Mouse (Mus musculus): ENCODE results near the gene Phldb1. TPM values are rescaled to one million over a fixed set of nuclear protein-coding genes. Genes with fewer than 3 reads are reported as not detected.

Phldb1 gene
- polyA plus RNA-seq, 1 experiment from 2014 or later, result 24.4 TPM

GRCm38 (mm10) chr9:44745371-44745770, 10.4 kb upstream of the Phldb1 start:
- Histone ChIP-seq H3K36me3 (peaks cover 94% of the 10 kb centered on the region), H3K4me2 (no peak overlapping the region)
- WGBS, result 89% methylated on average over 7 of the region's 7 CpGs

GRCm38 (mm10) chr9:44740663-44741192, 5.7 kb upstream of the Phldb1 start:
- no peak overlapping the region for H3K4me2 ChIP-seq
- ATAC-seq (ENCODE audit: extremely low read depth, insufficient number of reproducible peaks, low FRiP score, low TSS enrichment), result no peak
- 71% methylated on average over 1 of the region's 1 CpGs for WGBS
- no peak overlapping the region for H3K4me3 ChIP-seq
- no peaks in the 10 kb centered on the region for H3K9me3 ChIP-seq
- H3K27me3 ChIP-seq (replicated peaks), result peaks cover 4% of the 10 kb centered on the region; the same call in 1 of the 2 replicates
- H3K9ac ChIP-seq, result no peak overlapping the region
- peaks cover 9% of the 10 kb centered on the region for H3K4me1 ChIP-seq
- no peak overlapping the region for H3K27ac ChIP-seq (replicated peaks)
- H3K36me3 ChIP-seq, result peaks cover 48% of the 10 kb centered on the region

More at GRCm38 (mm10) chr9:44745371-44745770, 10.4 kb upstream of the Phldb1 start:
- H3K27me3 ChIP-seq (replicated peaks), result no peaks in the 10 kb centered on the region
- ATAC-seq (ENCODE audit: extremely low read depth, insufficient number of reproducible peaks, low FRiP score, low TSS enrichment), result no peak
- H3K4me3 ChIP-seq, result no peak overlapping the region
- H3K27ac ChIP-seq (replicated peaks), result no peak overlapping the region
- no peak overlapping the region for H3K9ac ChIP-seq
- no peaks in the 10 kb centered on the region for H3K9me3 ChIP-seq
- no peaks in the 10 kb centered on the region for H3K4me1 ChIP-seq

- H3K9me3 ChIP-seq, result no peaks in the 10 kb centered on the region
- WGBS, result 23% methylated on average over 8 of the region's 8 CpGs
- H3K4me2 ChIP-seq, result peak overlapping the region; percentile 16; the same call in 1 of the 2 replicates
- H3K4me3 ChIP-seq, result no peak overlapping the region
- ATAC-seq (ENCODE audit: extremely low read depth, insufficient number of reproducible peaks, low FRiP score, low TSS enrichment), result no peak
- H3K9ac ChIP-seq, result no peak overlapping the region
- H3K27me3 ChIP-seq (replicated peaks), result peaks cover 4% of the 10 kb centered on the region
- peaks cover 14% of the 10 kb centered on the region for H3K36me3 ChIP-seq
- peak overlapping the region; percentile 64 for H3K27ac ChIP-seq (replicated peaks)
- H3K4me1 ChIP-seq, result peaks cover 38% of the 10 kb centered on the region
Observed at GRCm38 (mm10) chr9:44737240-44737949, 2.4 kb upstream of the Phldb1 start.

DNA sequence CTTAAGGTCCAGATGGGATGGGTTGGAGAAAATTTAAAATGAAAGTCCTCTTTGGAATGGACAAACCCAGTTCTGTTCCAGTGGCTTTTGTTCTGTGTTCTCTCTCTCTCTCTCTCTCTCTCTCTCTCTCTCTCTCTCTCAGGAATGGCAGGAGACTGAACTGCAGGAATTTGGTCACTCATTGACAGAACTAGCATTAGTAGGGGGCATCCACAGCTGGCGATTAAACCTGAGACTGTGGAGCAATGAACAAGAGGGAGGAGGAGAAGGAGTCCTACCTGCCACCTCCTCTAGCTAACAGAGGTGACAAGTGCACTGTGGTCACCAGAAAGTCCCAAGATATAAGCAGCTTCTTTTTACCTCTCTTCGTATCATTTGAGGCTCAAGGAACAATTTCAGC, 1.3 kb upstream of the Phldb1 start:
- H3K4me3 ChIP-seq, result no peak overlapping the region
- H3K4me1 ChIP-seq, result peaks cover 42% of the 10 kb centered on the region
- H3K27ac ChIP-seq (replicated peaks), result no peak overlapping the region
- no peak overlapping the region for H3K9ac ChIP-seq
- no peaks in the 10 kb centered on the region for H3K9me3 ChIP-seq
- H3K36me3 ChIP-seq, result peaks cover 6% of the 10 kb centered on the region
- no peak overlapping the region for H3K4me2 ChIP-seq
- no peak for ATAC-seq (ENCODE audit: extremely low read depth, insufficient number of reproducible peaks, low FRiP score, low TSS enrichment)
- H3K27me3 ChIP-seq (replicated peaks), result peaks cover 4% of the 10 kb centered on the region
- 63% methylated on average over 2 of the region's 2 CpGs for WGBS

DNA sequence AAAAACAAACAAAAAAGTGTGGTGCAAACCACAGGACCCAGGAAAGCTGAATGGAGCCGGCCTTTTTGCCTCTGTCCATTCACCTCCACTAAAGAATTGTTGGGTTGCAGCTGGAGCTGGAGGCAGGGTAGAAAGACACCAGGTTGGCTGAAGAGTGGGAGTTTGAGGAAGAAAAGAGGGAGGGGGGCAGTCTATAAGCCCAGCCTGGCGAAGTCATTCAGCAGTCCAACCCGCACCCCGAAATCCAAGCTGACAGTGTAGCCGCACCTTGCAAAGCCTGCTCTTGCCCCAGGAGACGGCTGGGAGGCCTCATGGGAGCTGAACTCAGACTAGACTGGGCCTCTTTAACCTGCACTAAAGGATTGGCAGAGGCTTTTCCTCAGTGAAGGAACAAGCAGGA, 888 bp upstream of the Phldb1 start:
- no peak overlapping the region for H3K4me2 ChIP-seq
- peaks cover 4% of the 10 kb centered on the region for H3K27me3 ChIP-seq (replicated peaks)
- ATAC-seq (ENCODE audit: extremely low read depth, insufficient number of reproducible peaks, low FRiP score, low TSS enrichment), result no peak
- no peaks in the 10 kb centered on the region for H3K9me3 ChIP-seq
- H3K27ac ChIP-seq (replicated peaks), result no peak overlapping the region
- H3K36me3 ChIP-seq, result peaks cover 2% of the 10 kb centered on the region; the same call in 1 of the 2 replicates
- H3K4me3 ChIP-seq, result no peak overlapping the region
- H3K9ac ChIP-seq, result no peak overlapping the region
- WGBS, result 76% methylated on average over 6 of the region's 6 CpGs
- H3K4me1 ChIP-seq, result peaks cover 42% of the 10 kb centered on the region

GRCm38 (mm10) chr9:44733671-44734523, 1.1 kb downstream of the Phldb1 start:
- peak overlapping the region; percentile 77 for H3K27ac ChIP-seq (replicated peaks)
- no peaks in the 10 kb centered on the region for H3K9me3 ChIP-seq
- peaks cover 4% of the 10 kb centered on the region for H3K27me3 ChIP-seq (replicated peaks)
- peaks cover 42% of the 10 kb centered on the region for H3K4me1 ChIP-seq
- peak overlapping the region; percentile 73 for H3K4me3 ChIP-seq
- 1% methylated on average over 79 of the region's 79 CpGs for WGBS
- no peaks in the 10 kb centered on the region for H3K36me3 ChIP-seq
- peak overlapping the region; percentile 99 for H3K4me2 ChIP-seq
- peak overlapping the region; percentile 85 for H3K9ac ChIP-seq
- no peak for ATAC-seq (ENCODE audit: extremely low read depth, insufficient number of reproducible peaks, low FRiP score, low TSS enrichment)

DNA sequence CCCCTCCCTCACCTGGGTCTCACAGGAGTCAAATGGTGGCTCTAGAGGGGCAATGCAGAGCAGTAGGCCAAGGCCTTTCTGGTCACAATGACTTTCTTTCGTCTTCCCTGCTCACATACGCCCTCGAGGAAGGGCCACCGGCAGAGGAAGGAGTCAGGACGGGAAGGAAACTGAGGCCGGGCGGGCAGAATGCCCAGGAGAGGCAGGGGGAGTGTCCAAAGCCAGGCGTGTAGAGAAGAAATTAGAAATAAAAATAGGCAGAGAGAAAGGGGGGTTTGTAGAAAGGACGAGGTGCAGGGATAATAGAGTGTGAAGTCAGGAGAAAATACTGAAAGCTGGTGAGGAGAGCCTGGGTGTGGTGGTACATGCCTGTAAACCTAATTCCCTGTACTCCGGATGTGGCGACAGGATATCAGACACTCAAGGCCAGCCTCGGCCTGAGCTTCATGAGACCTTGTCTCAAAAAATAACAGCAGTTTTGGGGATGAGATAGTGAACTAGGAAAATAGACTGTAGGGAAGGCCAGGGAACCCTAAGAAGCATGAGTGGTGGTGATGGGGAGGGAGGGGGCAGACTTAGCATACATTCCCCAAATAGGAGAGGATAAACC, 2.0 kb downstream of the Phldb1 start:
- Histone ChIP-seq H3K27ac (replicated peaks) (peak overlapping the region; percentile 77), H3K9me3 (no peaks in the 10 kb centered on the region), H3K36me3 (no peaks in the 10 kb centered on the region), H3K9ac (peak overlapping the region; percentile 85), H3K27me3 (replicated peaks) (peaks cover 4% of the 10 kb centered on the region), H3K4me3 (peak overlapping the region; percentile 73), H3K4me2 (peak overlapping the region; percentile 99), H3K4me1 (peaks cover 42% of the 10 kb centered on the region)
- ATAC-seq (ENCODE audit: extremely low read depth, insufficient number of reproducible peaks, low FRiP score, low TSS enrichment), result no peak
- WGBS, result 45% methylated on average over 12 of the region's 12 CpGs

DNA sequence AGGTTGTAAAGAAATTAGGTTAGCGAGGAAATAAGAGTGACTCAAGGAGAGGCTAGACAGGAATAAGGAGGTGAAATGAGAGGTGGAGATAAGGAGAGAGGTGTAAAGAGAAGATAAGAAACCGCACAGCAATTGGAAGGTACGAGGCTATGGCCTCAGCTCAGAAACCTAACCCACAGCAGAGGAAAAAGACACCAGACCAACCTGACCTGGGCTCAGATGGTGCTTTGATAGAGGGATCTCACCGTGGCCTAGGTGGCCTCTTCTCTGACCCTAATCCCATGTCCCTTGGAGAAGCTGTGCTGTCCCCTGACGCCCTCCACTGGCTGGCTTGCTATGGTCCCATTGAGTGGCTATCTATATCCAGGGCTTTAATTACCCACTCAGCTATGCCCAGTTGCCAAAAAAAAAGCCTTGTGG, 2.9 kb downstream of the Phldb1 start:
- 42% methylated on average over 5 of the region's 5 CpGs for WGBS
- ATAC-seq (ENCODE audit: extremely low read depth, insufficient number of reproducible peaks, low FRiP score, low TSS enrichment), result no peak
- peak overlapping the region; percentile 24; the same call in 1 of the 2 replicates for H3K9ac ChIP-seq

GRCm38 (mm10) chr9:44727441-44727840, 7.6 kb downstream of the Phldb1 start:
- Histone ChIP-seq H3K4me2 (no peak overlapping the region), H3K36me3 (peaks cover 10% of the 10 kb centered on the region; the same call in 1 of the 2 replicates), H3K9me3 (no peaks in the 10 kb centered on the region), H3K4me1 (peaks cover 55% of the 10 kb centered on the region), H3K27ac (replicated peaks) (no peak overlapping the region), H3K27me3 (replicated peaks) (no peaks in the 10 kb centered on the region), H3K4me3 (no peak overlapping the region), H3K9ac (no peak overlapping the region)
- no peak for ATAC-seq (ENCODE audit: extremely low read depth, insufficient number of reproducible peaks, low FRiP score, low TSS enrichment)
- 72% methylated on average over 5 of the region's 5 CpGs for WGBS

More for the DNA sequence above, 2.9 kb downstream of the Phldb1 start:
- peak overlapping the region; percentile 99 for H3K4me2 ChIP-seq
- peak overlapping the region; percentile 77; the same call in 1 of the 2 replicates for H3K27ac ChIP-seq (replicated peaks)
- H3K27me3 ChIP-seq (replicated peaks), result peaks cover 4% of the 10 kb centered on the region
- peaks cover 38% of the 10 kb centered on the region for H3K4me1 ChIP-seq
- no peaks in the 10 kb centered on the region for H3K36me3 ChIP-seq
- no peak overlapping the region for H3K4me3 ChIP-seq
- no peaks in the 10 kb centered on the region for H3K9me3 ChIP-seq

DNA sequence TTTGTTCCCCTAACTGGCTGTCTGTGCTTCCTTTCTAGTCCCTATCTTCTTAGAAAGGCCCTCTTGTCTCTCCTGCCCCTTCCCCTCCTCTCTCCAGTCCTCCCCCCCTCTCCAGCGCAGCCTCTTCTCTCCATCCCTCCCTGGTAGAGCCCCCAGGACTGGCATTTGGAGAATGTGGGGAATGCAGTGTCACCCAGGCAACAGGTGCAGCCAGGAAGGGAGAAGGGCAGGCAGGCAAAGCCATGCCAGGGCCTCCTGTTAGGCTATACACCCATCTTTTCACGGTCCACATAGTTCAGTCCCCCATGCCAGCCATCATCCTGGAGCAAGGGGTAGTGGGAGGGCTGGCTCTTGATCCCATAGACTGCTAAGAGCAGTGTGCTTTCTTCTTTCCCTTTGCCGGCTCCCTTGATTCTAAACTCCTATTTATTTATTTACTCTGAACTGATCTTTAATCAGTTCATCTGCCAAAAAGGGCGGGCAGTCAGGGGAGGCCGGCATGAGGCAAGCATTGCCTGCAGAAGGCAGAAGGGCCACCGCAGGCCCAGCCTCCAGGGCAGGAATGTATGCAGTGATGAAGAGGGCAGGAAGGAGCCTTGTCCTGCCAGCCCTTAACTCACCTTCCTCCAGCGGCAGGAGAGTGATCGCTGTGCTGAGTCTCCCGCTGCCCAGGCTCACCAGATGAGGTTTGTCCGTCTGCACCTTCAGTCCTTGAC, 8.4 kb downstream of the Phldb1 start:
- H3K4me3 ChIP-seq, result no peak overlapping the region
- 35% methylated on average over 10 of the region's 10 CpGs for WGBS
- H3K9ac ChIP-seq, result peak overlapping the region; percentile 55; the same call in 1 of the 2 replicates
- peaks cover 10% of the 10 kb centered on the region; the same call in 1 of the 2 replicates for H3K36me3 ChIP-seq
- 0 out of 2 replicates have a peak overlapping the region, but pooled peaks have one; percentile 1 for H3K27ac ChIP-seq (replicated peaks)
- no peaks in the 10 kb centered on the region for H3K9me3 ChIP-seq
- H3K4me1 ChIP-seq, result peaks cover 59% of the 10 kb centered on the region
- peak overlapping the region; percentile 11; the same call in 1 of the 2 replicates for H3K4me2 ChIP-seq
- ATAC-seq (ENCODE audit: extremely low read depth, insufficient number of reproducible peaks, low FRiP score, low TSS enrichment), result no peak
- H3K27me3 ChIP-seq (replicated peaks), result no peaks in the 10 kb centered on the region
